Mouse (Mus musculus) inflammation-experienced regulatory T-cells, adult 16 weeks (primary cell): Measurements from ENCODE around the gene Depdc5. TPM values are rescaled to one million over a fixed set of nuclear protein-coding genes. Genes with fewer than 3 reads are reported as not detected.

Experiments used
- polyA plus RNA-seq: library from polyadenylated mRNA; unstranded; fragments of 100-300 nt; shearing (Covaris generic); gene quantifications from one replicate; pipeline ENCODE4 v1.2.1, GENCODE M21; 2017

Depdc5 gene
- polyA plus RNA-seq: 29.2 TPM

DNA sequence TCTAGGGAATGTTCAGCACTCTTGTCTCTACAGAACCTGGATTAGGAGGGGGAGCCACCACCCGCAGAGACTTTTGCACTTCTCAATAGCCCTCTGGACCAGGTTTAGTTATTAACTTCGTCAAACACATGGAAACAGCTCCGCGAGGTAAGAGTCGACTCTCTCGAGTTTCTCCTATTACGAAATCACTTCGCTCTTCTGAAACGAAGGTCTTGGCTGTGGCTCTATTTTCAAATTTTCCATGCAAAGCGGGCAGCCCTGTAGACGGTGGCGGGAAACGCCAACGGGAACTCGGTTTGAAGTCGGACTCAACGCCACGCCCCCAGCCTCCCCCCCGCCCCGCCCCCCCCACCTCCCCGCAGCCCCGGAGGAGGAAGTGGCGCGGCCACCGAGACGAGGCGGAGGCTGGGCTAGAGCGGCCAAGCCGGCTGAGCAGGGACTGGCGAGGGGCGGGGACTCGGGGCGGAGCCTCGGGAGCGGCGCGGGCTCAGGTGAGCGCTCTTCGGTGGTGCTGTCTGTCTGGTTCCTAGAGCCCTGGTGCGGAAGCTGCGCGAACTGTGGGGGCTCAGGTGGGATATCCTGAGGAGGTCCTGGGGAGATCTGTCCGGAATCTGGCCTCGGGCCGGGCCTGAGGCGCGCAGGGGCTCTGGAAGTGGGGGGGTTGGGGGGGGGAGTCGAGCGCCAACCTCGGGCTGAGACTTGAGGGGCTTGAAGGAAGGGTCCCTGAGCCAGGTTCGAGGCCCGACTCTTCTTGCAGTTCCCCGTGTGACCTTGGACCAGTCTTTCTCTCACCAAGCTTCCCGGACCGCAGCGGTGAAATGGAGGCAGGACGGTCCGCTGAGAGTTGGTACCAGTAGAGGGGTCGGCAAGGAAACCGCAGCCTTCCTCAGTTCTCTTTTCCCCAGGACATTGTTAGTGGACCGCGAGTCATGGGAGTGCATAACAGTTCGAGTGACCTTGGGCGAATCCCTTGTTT, at the start of gene Depdc5:
Depdc5 (plus strand) TSS at position 449 of the 976 bp plus-strand sequence.

DNA sequence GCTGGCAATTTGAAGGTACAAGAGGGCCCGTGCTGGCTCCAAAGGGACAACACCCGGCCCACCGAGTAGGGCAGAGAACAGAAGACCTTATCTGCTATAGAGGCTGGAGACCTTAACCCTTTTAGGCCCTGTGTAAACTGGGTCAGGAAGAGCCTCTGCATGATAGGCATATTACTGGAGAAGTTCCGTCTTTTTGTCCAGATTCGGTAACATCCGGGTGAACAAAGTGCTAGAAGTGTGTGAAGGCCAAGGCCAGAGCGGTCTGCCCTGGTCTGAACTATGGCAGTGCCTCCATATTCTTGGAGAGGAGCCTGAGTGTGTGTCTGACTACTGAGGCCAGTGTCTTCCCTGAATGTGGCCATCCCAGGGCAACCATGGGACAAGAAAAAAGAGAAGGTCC, 36.5 kb upstream of the Depdc5 start, which contains the start of gene Gm20671:
Gm20671 (minus strand) TSS at position 101 of the 400 bp plus-strand sequence.

DNA sequence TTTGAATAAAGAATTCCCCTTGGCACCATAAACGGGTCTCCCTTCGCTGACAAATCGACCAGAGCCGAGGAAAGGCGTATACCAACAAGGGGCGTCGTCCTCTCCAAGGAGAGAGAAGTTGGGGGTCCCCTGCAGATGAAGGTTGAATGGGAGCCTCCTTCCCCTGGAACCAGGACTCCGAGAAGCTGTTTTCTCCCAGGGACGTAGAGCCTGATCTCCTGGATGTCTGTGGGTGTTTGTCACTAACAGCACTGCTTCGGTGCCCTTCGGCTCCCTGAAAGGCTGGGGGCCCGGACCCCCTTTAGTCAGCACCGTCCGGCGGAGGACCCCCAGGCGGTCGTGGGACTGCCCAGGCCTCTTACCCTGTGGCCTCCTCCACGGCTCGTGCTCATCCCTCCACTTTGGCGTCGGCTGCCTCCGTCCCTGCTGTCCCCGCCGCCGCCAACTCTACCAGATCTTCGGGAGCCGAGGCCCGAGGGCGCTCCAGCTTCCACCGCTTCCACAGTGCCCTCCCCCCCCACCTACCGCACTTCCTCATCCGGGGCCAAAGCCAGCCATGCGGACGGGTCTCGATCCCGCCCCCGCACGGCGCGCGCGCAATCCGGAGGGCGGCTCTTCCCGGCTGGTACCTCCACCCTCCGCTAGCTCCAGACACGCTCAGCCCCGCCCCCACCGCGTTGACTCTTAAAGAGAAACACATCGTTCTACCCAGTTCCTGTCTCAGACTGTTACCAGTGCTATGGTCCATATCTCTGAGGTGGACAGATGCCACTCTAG, 9.6 kb upstream of the Depdc5 start, which contains the start of gene Prr14l:
Prr14l (minus strand) TSS at position 526 of the 777 bp plus-strand sequence.

GRCm38 (mm10) chr5:33018561-33019425, 155.3 kb downstream of the Depdc5 start, which contains the start of gene Ywhah:
Gene Ywhah (plus strand): TSS chr5:33018816.

Other genes with a start within 250 kb of the Depdc5 start
- 133 TPM for gene Pisd, start 78.1 kb upstream of the Depdc5 start, polyA plus RNA-seq
- not detected for gene Gm20671, start 36.6 kb upstream of the Depdc5 start, polyA plus RNA-seq
- gene Prr14l, start 9.4 kb upstream of the Depdc5 start, polyA plus RNA-seq: 36.9 TPM
- 217 TPM for gene Ywhah, start 155.1 kb downstream of the Depdc5 start, polyA plus RNA-seq
- not detected for gene Slc5a1, start 240.5 kb downstream of the Depdc5 start, polyA plus RNA-seq